Mouse (Mus musculus): ENCODE measurements around the gene Defa33.
"Not testable (repeated sequence)": the region's sequence is repeated elsewhere in the genome, so short reads cannot be mapped to it uniquely, and the experiment has no call there.

The Defa33 gene

GRCm38 (mm10) chr8:21391511-21391910 is at the start of gene Defa33:
TSS of gene Defa33 (plus strand) at chr8:21391811.
- DNase-seq (ENCODE audit: low spot score in 2 of 2), result not testable (repeated sequence)

GRCm38 (mm10) chr8:21378215-21378614 is 13.4 kb upstream of the Defa33 start, which contains the start of gene Defa2:
TSS of gene Defa2 (plus strand) at chr8:21378515.
- not testable (repeated sequence) for DNase-seq (ENCODE audit: low spot score in 2 of 2)

DNA sequence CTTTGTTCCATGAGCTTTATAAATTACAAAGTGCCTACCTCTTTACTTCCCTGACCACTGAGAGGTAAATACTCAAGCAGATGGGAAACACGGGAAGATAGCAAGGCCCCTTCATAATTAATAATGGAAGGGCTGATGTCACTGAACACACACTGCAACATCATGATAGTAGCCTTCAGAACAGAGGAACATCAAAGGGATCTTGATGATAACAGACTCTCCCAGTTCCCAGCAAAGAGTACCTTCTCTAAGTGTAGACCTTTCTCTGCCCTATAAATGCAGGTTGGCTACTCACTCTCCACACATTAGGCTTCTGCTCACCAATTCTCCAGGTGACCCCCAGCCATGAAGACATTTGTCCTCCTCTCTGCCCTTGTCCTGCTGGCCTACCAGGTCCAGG is 35.5 kb downstream of the Defa33 start, which contains the start of gene Defa36:
Gene Defa36, plus strand, starts transcription at position 301 of the 400 bp plus-strand sequence.
- not testable (repeated sequence) for DNase-seq (ENCODE audit: low spot score in 2 of 2)

All from frontal cortex, postnatal 36 days (tissue).